Mouse (Mus musculus) myocyte (in vitro differentiated cells): Measurements from ENCODE around the gene Hes3. TPM values are rescaled to one million over a fixed set of nuclear protein-coding genes. Genes with fewer than 3 reads are reported as not detected.
A peak's percentile ranks its signal among the peaks of the same experiment; 100 is the strongest.

Experiments used
- H3K27me3 ChIP-seq: one replicate; pipeline ENCODE4 v1.6.1; 2011; ENCODE audit not compliant: control insufficient read depth, insufficient read depth, insufficient read length
- H3K36me3 ChIP-seq: one replicate; pipeline ENCODE4 v1.6.1; 2011; ENCODE audit not compliant: control insufficient read depth, insufficient read depth
- H3K4me2 ChIP-seq: one replicate; pipeline ENCODE4 v1.6.1; 2011; ENCODE audit warnings: low read depth, control low read depth
- H3K4me3 ChIP-seq: one replicate; pipeline ENCODE4 v1.5.1; 2011; ENCODE audit warnings: mild to moderate bottlenecking, control low read depth, moderate library complexity
- H3K79me2 ChIP-seq: one replicate; pipeline ENCODE4 v1.6.1; 2011; ENCODE audit not compliant: control insufficient read depth, insufficient read depth
- H3ac ChIP-seq: one replicate; pipeline ENCODE4 v1.6.1; 2011; ENCODE audit not compliant: control insufficient read depth, insufficient read length
- CEBPB ChIP-seq: IDR thresholded peaks from 2 replicates; pipeline ENCODE4 v1.6.1; 2011; ENCODE audit warnings: mild to moderate bottlenecking, moderate library complexity; ENCODE audit not compliant: poor library complexity, insufficient read depth, severe bottlenecking
- E2F4 ChIP-seq: IDR thresholded peaks from one replicate; pipeline ENCODE4 v1.6.1; 2011; ENCODE audit warnings: mild to moderate bottlenecking, control low read depth, moderate library complexity; ENCODE audit not compliant: insufficient read depth
- MAX ChIP-seq: IDR thresholded peaks from one replicate; pipeline ENCODE4 v1.6.1; 2011; ENCODE audit warnings: low read depth, mild to moderate bottlenecking, control low read depth
- MYOD1 ChIP-seq, 3 experiments: IDR thresholded peaks; one replicate each; pipeline ENCODE4 v1.6.1; 2011; ENCODE audit warnings: control low read depth in 2 of 3, low read depth in 2 of 3, mild to moderate bottlenecking in 2 of 3, moderate library complexity in 1 of 3; ENCODE audit not compliant: insufficient read length in 2 of 3, control insufficient read depth in 1 of 3
- MYOG ChIP-seq, 3 experiments: IDR thresholded peaks; one replicate each; pipeline ENCODE4 v1.6.1; 2011; ENCODE audit warnings: control low read depth in 2 of 3, low read depth in 2 of 3, mild to moderate bottlenecking in 2 of 3; ENCODE audit not compliant: insufficient read length in 2 of 3, control insufficient read depth in 1 of 3, insufficient read depth in 1 of 3
- POLR2A ChIP-seq: IDR thresholded peaks from one replicate; pipeline ENCODE4 v1.6.1; 2011; ENCODE audit warnings: low read depth, mild to moderate bottlenecking, control low read depth, moderate library complexity; ENCODE audit not compliant: insufficient read length
- POLR2AphosphoS2 ChIP-seq: IDR thresholded peaks from one replicate; pipeline ENCODE4 v1.6.1; 2011; ENCODE audit warnings: low read depth, control low read depth; ENCODE audit not compliant: insufficient read length
- REST ChIP-seq: IDR thresholded peaks from one replicate; pipeline ENCODE4 v1.6.1; 2011; ENCODE audit warnings: mild to moderate bottlenecking, control low read depth, moderate library complexity; ENCODE audit not compliant: insufficient read depth, insufficient read length
- SRF ChIP-seq: IDR thresholded peaks from one replicate; pipeline ENCODE4 v1.6.1; 2011; ENCODE audit warnings: low read depth; ENCODE audit not compliant: control insufficient read depth, insufficient read length
- TCF12 ChIP-seq: IDR thresholded peaks from one replicate; pipeline ENCODE4 v1.6.1; 2011; ENCODE audit warnings: mild to moderate bottlenecking, control low read depth; ENCODE audit not compliant: poor library complexity, insufficient read depth, severe bottlenecking
- TCF3 ChIP-seq: IDR thresholded peaks from one replicate; pipeline ENCODE4 v1.6.1; 2011; ENCODE audit warnings: low read depth, control low read depth; ENCODE audit not compliant: insufficient read length
- USF1 ChIP-seq: IDR thresholded peaks from one replicate; pipeline ENCODE4 v1.6.1; 2011; ENCODE audit warnings: low read depth, mild to moderate bottlenecking, control low read depth, moderate library complexity
- polyA plus RNA-seq: library from polyadenylated mRNA; unstranded; fragments of >200 nt; fragmentation: generic; extraction: Trizol; gene quantifications from one replicate; pipeline ENCODE4 v1.2.1, GENCODE M21; 2012; ENCODE audit warnings: missing spikeins

Hes3 gene
- polyA plus RNA-seq, 1 experiment, result 0.02 TPM

DNA sequence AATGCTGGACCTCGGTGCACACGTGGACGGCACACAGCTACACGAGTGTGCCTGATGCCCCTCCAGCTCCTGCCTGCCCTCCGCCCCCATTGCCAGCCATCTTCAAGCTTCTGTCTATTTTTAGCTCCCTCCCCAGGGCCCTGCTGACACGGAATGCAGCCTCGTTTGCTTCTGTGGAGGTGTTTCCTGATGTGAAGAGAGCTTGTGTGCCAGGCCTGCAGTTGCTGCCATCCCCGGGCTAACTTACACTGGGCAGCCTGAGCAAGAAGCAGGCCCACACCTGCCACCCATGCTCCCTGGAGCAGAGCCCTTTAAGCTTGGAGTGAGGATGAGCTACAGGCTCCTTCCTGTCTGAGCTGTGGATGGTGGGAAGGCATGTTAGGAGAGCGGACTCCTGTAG is 29.3 kb downstream of the Hes3 start:
- Histone ChIP-seq H3K36me3 (no peaks in the 10 kb centered on the region), H3K79me2 (no peaks in the 10 kb centered on the region), H3K4me3 (no peak overlapping the region), H3ac (no peak overlapping the region), H3K4me2 (no peak overlapping the region), H3K27me3 (no peaks in the 10 kb centered on the region)
- TF ChIP-seq E2F4, result no peak
- peak in 1 of 3 experiments; percentile 47 for TF ChIP-seq MYOG (IDR thresholded peaks at IDR 0.05; ENCODE audit: control insufficient read depth in 1 of 3, insufficient read depth in 1 of 3, insufficient read length in 2 of 3, low read depth in 2 of 3)
- peak in 1 of 3 experiments; percentile 69 for TF ChIP-seq MYOD1 (IDR thresholded peaks at IDR 0.05; ENCODE audit: control insufficient read depth in 1 of 3, insufficient read length in 2 of 3, low read depth in 2 of 3)
- no peak for TF ChIP-seq SRF
- TF ChIP-seq TCF12, result no peak
- no peak for TF ChIP-seq TCF3

DNA sequence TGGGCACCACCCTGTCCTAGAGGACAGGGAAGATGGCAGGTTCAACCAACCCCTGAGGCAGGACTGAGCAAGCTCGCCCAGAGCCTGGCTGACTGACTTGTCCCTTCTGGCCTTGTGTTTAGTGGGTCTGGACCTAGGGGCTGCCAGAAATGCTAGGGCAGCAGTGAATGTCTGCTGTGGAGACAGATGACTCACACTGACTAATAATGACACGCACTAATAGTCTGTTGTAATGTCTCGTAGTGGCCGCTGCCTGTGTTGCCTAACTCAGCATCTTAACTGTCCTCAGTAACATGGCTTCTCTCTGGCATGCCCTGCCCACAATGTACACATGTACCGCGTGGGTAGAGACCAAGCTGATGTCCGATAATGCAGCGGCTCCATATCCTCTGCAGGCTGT is 31.0 kb downstream of the Hes3 start:
- Histone ChIP-seq H3K4me3 (no peak overlapping the region), H3K4me2 (peak overlapping the region; percentile 8), H3K79me2 (no peaks in the 10 kb centered on the region), H3K27me3 (no peaks in the 10 kb centered on the region), H3K36me3 (no peaks in the 10 kb centered on the region), H3ac (no peak overlapping the region)
- TF ChIP-seq USF1, result no peak
- TF ChIP-seq MYOD1 (IDR thresholded peaks at IDR 0.05; ENCODE audit: control insufficient read depth in 1 of 3, insufficient read length in 2 of 3, low read depth in 2 of 3), result peak in 1 of 3 experiments; percentile 33
- no peak for TF ChIP-seq REST
- peak; percentile 83; the same call in 1 of the 2 replicates for TF ChIP-seq CEBPB
- peak; percentile 13 for TF ChIP-seq POLR2A
- TF ChIP-seq POLR2AphosphoS2, result no peak

DNA sequence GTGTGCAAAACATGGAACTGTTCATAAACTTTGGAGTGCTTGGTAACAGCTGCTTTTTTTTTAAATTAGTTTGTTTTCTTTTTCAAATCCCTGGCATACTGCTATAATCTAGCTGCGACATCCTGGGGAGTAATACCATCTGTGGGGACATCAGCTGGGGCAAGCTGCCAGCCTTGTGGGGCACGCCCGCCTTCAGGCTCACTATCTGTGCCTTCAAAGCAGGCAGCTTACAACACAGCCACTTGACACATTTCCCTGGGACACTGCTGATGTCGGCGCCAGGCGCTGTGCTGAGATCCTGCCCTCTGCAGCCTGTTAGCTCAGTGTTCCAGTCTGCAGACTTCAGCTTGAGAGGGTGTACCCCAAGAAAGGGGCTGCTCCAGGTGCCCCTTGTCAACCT is 34.4 kb downstream of the Hes3 start:
- Histone ChIP-seq H3K4me3 (no peak overlapping the region), H3ac (no peak overlapping the region), H3K27me3 (no peaks in the 10 kb centered on the region), H3K4me2 (peak overlapping the region; percentile 23), H3K79me2 (no peaks in the 10 kb centered on the region), H3K36me3 (peaks cover 7% of the 10 kb centered on the region)
- TF ChIP-seq MYOD1 (IDR thresholded peaks at IDR 0.05; ENCODE audit: control insufficient read depth in 1 of 3, insufficient read length in 2 of 3, low read depth in 2 of 3) (peak in 1 of 3 experiments; percentile 37), CEBPB (no peak)

DNA sequence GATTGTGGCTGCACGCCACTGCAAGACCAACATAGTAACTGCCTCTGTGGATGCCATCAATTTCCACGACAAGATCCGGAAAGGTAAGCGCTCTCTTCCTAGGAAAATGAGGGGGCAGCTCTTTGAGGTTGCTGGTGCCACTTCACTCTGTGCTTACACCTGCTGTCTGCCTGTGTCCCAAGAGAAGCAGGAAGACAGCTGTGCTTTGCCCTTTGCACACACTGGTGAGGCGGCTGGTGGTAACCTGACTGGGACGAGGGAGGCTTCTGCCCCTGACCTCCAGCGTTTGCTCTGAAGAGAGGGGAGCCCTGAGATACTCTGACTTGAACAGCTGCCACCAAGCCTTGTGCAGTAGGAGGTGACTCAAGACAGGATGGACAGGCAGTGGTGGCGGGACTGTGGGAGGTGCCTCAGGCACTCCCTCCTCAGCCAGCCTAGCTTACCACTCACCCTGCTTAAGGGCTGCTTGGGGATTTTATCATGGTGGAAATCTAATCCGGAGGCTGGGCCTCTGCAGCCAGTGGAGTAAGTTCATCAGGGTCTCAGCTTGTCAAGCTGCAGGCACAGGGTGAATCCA is 38.2 kb downstream of the Hes3 start:
- peak overlapping the region; percentile 18 for H3K4me2 ChIP-seq

DNA sequence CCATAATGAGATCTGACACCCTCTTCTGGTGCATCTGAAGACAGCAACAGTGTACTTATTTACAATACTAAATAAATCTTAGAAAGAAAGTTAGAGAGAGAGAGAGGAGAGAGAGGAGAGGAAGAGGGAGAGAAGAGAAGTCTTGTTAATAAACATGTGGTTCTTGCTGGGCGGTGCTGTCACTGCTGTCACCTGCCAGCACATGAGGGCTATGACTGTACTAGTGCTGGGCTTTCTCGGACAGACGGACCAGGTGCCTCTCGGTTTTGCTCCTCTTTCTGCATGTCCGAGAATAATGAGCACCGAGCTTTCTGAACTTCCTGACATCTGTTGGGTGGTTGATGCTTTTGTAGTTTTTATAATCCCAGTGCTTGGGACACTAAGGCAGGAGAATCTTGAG is 40.8 kb downstream of the Hes3 start:
- TF ChIP-seq REST (no peak), MYOD1 (IDR thresholded peaks at IDR 0.05; ENCODE audit: control insufficient read depth in 1 of 3, insufficient read length in 2 of 3, low read depth in 2 of 3) (no peak), CEBPB (no peak), TCF3 (no peak), USF1 (no peak), POLR2A (no peak), MYOG (IDR thresholded peaks at IDR 0.05; ENCODE audit: control insufficient read depth in 1 of 3, insufficient read depth in 1 of 3, insufficient read length in 2 of 3, low read depth in 2 of 3) (no peak), E2F4 (no peak)
- H3K4me3 ChIP-seq, result no peak overlapping the region

More for the DNA sequence above, 38.2 kb downstream of the Hes3 start:
- Histone ChIP-seq H3K36me3 (peaks cover 13% of the 10 kb centered on the region), H3K27me3 (no peaks in the 10 kb centered on the region), H3ac (no peak overlapping the region), H3K79me2 (no peaks in the 10 kb centered on the region), H3K4me3 (no peak overlapping the region)
- TF ChIP-seq POLR2A (no peak), TCF12 (peak; percentile 49), POLR2AphosphoS2 (no peak), MYOD1 (IDR thresholded peaks at IDR 0.05; ENCODE audit: control insufficient read depth in 1 of 3, insufficient read length in 2 of 3, low read depth in 2 of 3) (peak; percentile 15 to 92 (median 89)), MYOG (IDR thresholded peaks at IDR 0.05; ENCODE audit: control insufficient read depth in 1 of 3, insufficient read depth in 1 of 3, insufficient read length in 2 of 3, low read depth in 2 of 3) (peak; percentile 45 to 91 (median 79)), TCF3 (peak; percentile 33)

DNA sequence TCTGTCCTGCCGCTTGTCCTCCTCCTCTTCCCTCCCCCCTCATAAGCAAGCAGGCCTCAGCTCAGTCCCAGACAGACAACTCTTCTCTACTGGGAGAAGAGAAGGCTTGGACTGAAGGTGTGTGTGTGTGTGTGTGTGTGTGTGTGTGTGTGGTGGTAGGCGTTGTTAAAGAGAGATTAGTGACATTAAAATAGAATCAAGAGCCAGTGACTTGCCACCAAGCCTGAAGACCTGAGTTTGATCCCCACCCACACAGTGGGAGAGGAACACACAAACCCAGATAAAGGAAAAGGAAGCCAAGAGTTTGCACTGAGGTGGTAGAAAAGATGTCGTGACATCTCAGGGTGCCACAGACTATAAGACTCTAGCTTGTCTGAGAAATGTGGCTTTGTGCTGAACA is 44.3 kb downstream of the Hes3 start:
- no peak overlapping the region for H3ac ChIP-seq
- no peak overlapping the region for H3K4me2 ChIP-seq
- no peaks in the 10 kb centered on the region for H3K27me3 ChIP-seq
- TF ChIP-seq TCF3 (no peak), POLR2AphosphoS2 (no peak), TCF12 (no peak), MYOG (IDR thresholded peaks at IDR 0.05; ENCODE audit: control insufficient read depth in 1 of 3, insufficient read depth in 1 of 3, insufficient read length in 2 of 3, low read depth in 2 of 3) (no peak), SRF (no peak), POLR2A (no peak), MAX (no peak), E2F4 (no peak), USF1 (no peak), REST (no peak), CEBPB (no peak), MYOD1 (IDR thresholded peaks at IDR 0.05; ENCODE audit: control insufficient read depth in 1 of 3, insufficient read length in 2 of 3, low read depth in 2 of 3) (no peak)
- peaks cover 6% of the 10 kb centered on the region for H3K36me3 ChIP-seq
- H3K79me2 ChIP-seq, result no peaks in the 10 kb centered on the region
- no peak overlapping the region for H3K4me3 ChIP-seq

More for the DNA sequence above, 40.8 kb downstream of the Hes3 start:
- H3K27me3 ChIP-seq, result no peaks in the 10 kb centered on the region
- H3ac ChIP-seq, result no peak overlapping the region
- peaks cover 13% of the 10 kb centered on the region for H3K36me3 ChIP-seq
- no peaks in the 10 kb centered on the region for H3K79me2 ChIP-seq
- no peak overlapping the region for H3K4me2 ChIP-seq
